Mouse (Mus musculus) megakaryocyte-erythroid progenitor cell, adult 5-6 weeks (primary cell): ENCODE measurements around the gene Vgf. TPM values are rescaled to one million over a fixed set of nuclear protein-coding genes. Genes with fewer than 3 reads are reported as not detected.

ENCODE experiments used
- ATAC-seq: replicated peaks from 2 replicates; pipeline ENCODE4 v1.8.0; 2016; ENCODE audit warnings: mild to moderate bottlenecking, inconsistent platforms; ENCODE audit not compliant: severe bottlenecking, poor library complexity, low FRiP score, low TSS enrichment
- total RNA-seq, 2 experiments: library from RNA; stranded (forward) in 1 of 2; stranded (reverse) in 1 of 2; fragments of 200-1000, 215-1000 nt in 1 of 2; fragments of >200 nt in 1 of 2; fragmentation: Nextera tagmentation in 1 of 2; gene quantifications; 2 replicates each; pipeline ENCODE4 v1.2.3; 2014 to 2017

Gene Vgf
- total RNA-seq, 2 experiments from 2014 or later, result 0.47 TPM; not detected in 1

GRCm38 (mm10) chr5:137065454-137065853 is 39.3 kb downstream of the Vgf start:
- ATAC-seq, result no peak

GRCm38 (mm10) chr5:137065923-137066322 is 39.7 kb downstream of the Vgf start:
- ATAC-seq, result no peak

GRCm38 (mm10) chr5:137068711-137069110 is 42.5 kb downstream of the Vgf start:
- ATAC-seq, result no peak

- no peak for ATAC-seq
These were observed 44.9 kb downstream of the Vgf start for GRCm38 (mm10) chr5:137070881-137071605.

- ATAC-seq, result peak; percentile 76
These were observed 46.1 kb downstream of the Vgf start, which contains the start of gene Serpine1 for GRCm38 (mm10) chr5:137072079-137072960. Serpine1 (minus strand) TSS chr5:137072268.

- ATAC-seq, result no peak
These were observed 46.9 kb downstream of the Vgf start for GRCm38 (mm10) chr5:137073141-137073540.

- no peak for ATAC-seq
These were observed 48.0 kb downstream of the Vgf start for GRCm38 (mm10) chr5:137074191-137074651.

GRCm38 (mm10) chr5:137075726-137076125 is 49.5 kb downstream of the Vgf start:
- ATAC-seq, result no peak

- no peak for ATAC-seq
These were observed 50.2 kb downstream of the Vgf start for GRCm38 (mm10) chr5:137076191-137076930.

- ATAC-seq, result no peak
These were observed 51.0 kb downstream of the Vgf start for GRCm38 (mm10) chr5:137077187-137077586.

GRCm38 (mm10) chr5:137078041-137078440 is 51.8 kb downstream of the Vgf start:
- no peak for ATAC-seq

GRCm38 (mm10) chr5:137078616-137079015 is 52.4 kb downstream of the Vgf start:
- ATAC-seq, result no peak

- ATAC-seq, result no peak
These were observed 53.7 kb downstream of the Vgf start for GRCm38 (mm10) chr5:137079849-137080248.

Other genes starting within 250 kb of the Vgf start
- not detected in 2 replicates for gene Col26a1, start 143.2 kb upstream of the Vgf start, total RNA-seq (2014; fragmentation: Nextera tagmentation)
- gene Col26a1, start 143.2 kb upstream of the Vgf start, total RNA-seq (2017), result not detected in 2 replicates
- gene Ift22, start 118.2 kb upstream of the Vgf start, total RNA-seq (2014; fragmentation: Nextera tagmentation), result 12.1 and 17.4 TPM in 2 replicates
- 1.5 and 5.4 TPM in 2 replicates for gene Ift22, start 118.2 kb upstream of the Vgf start, total RNA-seq (2017)
- 160 and 187 TPM in 2 replicates for gene Fis1, start 73.1 kb upstream of the Vgf start, total RNA-seq (2014; fragmentation: Nextera tagmentation)
- 61.1 and 71.8 TPM in 2 replicates for gene Fis1, start 73.1 kb upstream of the Vgf start, total RNA-seq (2017)
- gene Cldn15, start 59.8 kb upstream of the Vgf start, total RNA-seq (2014; fragmentation: Nextera tagmentation), result 0.13 TPM in 1 of 2 replicates, not detected in the other
- not detected in 2 replicates for gene Cldn15, start 59.8 kb upstream of the Vgf start, total RNA-seq (2017)
- 19.8 and 22.1 TPM in 2 replicates for gene Plod3, start 39.4 kb upstream of the Vgf start, total RNA-seq (2014; fragmentation: Nextera tagmentation)
- gene Plod3, start 39.4 kb upstream of the Vgf start, total RNA-seq (2017), result 19.0 and 22.1 TPM in 2 replicates
- gene Znhit1, start 38.4 kb upstream of the Vgf start, total RNA-seq (2014; fragmentation: Nextera tagmentation), result 67.3 and 75.0 TPM in 2 replicates
- 18.8 and 21.6 TPM in 2 replicates for gene Znhit1, start 38.4 kb upstream of the Vgf start, total RNA-seq (2017)
- 52.2 and 78.7 TPM in 2 replicates for gene Ap1s1, start 19.7 kb downstream of the Vgf start, total RNA-seq (2014; fragmentation: Nextera tagmentation)
- gene Ap1s1, start 19.7 kb downstream of the Vgf start, total RNA-seq (2017), result 46.5 and 50.2 TPM in 2 replicates
- gene Serpine1, start 45.9 kb downstream of the Vgf start, total RNA-seq (2014; fragmentation: Nextera tagmentation), result 0.72 TPM in 1 of 2 replicates, not detected in the other
- gene Serpine1, start 45.9 kb downstream of the Vgf start, total RNA-seq (2017), result 0.94 TPM in 1 of 2 replicates, not detected in the other
- gene Trim56, start 89.8 kb downstream of the Vgf start, total RNA-seq (2014; fragmentation: Nextera tagmentation), result 23.7 and 28.2 TPM in 2 replicates
- gene Trim56, start 89.8 kb downstream of the Vgf start, total RNA-seq (2017), result 20.8 and 29.0 TPM in 2 replicates
- not detected in 2 replicates for gene Muc3, start 122.9 kb downstream of the Vgf start, total RNA-seq (2014; fragmentation: Nextera tagmentation)
- not detected in 2 replicates for gene Muc3, start 122.9 kb downstream of the Vgf start, total RNA-seq (2017)
- 0.25 and 0.61 TPM in 2 replicates for gene Muc3a, start 186.0 kb downstream of the Vgf start, total RNA-seq (2014; fragmentation: Nextera tagmentation)
- gene Muc3a, start 186.0 kb downstream of the Vgf start, total RNA-seq (2017), result not detected in 2 replicates